Mouse (Mus musculus) liver (tissue): ENCODE measurements around the gene Rad54l.

Experiments used
- DNase-seq: peaks from one replicate; pipeline ENCODE4 v3.0.0-alpha.2; 2020; ENCODE audit warnings: mixed read lengths

The Rad54l gene

DNA sequence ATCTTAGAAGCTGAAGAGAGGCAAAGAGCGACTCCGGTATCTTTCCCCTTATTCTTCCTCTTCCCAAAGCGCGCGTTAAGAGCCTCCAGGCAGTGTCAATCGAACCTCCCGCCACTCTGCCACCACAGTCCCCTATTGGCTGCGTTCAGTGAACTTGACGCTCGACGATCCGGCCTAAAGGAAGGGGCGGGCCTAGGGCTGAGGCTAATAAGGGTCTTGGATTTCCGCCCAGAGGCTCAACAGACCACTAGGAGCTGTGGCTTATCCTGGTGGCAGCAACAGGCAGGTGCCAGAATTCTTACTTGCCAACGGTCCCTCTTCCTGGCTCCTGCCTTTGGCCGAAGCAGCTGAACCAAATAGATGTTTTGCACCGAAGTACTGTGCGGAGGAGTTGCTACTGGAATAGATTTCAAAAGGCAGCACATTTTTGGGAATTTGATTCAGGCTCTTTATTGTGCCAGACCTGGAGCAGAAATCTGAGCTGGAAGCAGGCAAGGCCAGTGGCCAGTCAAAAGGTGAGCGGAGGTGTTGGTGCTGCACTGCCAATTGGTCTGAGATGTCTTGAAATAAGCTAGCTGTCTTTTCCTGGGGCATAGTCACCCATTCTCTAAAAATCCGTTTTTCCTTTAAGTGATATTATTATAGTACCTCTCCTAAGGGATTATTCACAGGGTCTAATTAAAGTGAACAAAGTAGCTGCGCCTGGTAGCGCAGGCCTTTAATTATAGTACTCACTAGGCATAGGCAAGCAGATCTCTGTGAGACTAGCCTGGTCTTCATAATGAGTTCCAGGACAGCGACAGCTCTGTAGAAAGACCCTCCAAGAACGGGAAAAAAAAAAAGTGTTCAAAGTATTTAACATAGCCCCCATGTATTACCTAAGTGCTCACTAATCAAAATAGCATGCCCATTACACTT, at the start of gene Rad54l, which contains the start of gene Pomgnt1:
Gene Rad54l (minus strand): TSS at position 89 of the 918 bp plus-strand sequence.
Gene Pomgnt1 (plus strand): TSS at position 239 of the 918 bp plus-strand sequence.
- peak; percentile 92 for DNase-seq

- no peak for DNase-seq
These were observed 49.6 kb upstream of the Rad54l start, which contains the start of the genes 1700042G07Rik and Gm49337 for GRCm38 (mm10) chr4:116173072-116173471. Gene 1700042G07Rik, plus strand, starts transcription at chr4:116173372. Gene Gm49337, plus strand, starts transcription at chr4:116173384.

GRCm38 (mm10) chr4:116169353-116169672, 45.8 kb upstream of the Rad54l start:
- DNase-seq: no peak

DNA sequence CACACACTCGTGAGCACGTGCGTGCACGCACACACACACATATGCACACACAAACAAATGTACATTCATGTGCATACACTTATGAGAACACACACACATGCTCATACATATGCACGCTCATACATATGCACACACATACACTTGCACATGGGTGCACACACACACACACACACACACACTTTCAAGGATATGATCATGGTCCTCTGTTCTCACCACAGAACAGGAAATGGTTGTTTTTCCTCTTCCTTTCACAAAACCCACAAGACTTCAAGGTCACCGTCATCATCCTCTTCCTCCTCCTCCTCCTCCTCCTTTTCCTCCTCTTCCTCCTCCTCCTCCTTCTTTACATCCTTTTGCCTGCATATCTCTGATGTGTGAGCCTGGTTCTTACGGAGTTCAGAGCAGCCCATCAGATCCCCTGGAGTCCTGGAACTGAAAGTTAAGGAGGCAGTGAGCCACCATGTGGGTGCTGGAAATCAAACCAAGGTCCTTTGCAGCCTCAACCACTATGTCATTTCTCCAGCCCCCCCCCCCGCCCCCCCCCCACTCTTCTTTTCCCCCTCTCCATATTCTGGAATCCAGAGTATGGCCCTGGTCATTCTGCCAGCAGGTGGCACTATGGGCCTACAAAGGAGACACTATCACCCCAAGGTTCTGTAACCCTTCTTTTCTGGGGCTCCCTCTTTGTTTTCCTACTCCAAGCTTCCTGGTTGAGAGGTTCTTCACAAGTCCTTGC, 45.3 kb upstream of the Rad54l start:
- DNase-seq: peak; percentile 65

GRCm38 (mm10) chr4:116167404-116167803, 43.9 kb upstream of the Rad54l start, which contains the start of gene Tspan1:
Gene Tspan1, minus strand, starts transcription at chr4:116167601.
- peak; percentile 38 for DNase-seq

DNA sequence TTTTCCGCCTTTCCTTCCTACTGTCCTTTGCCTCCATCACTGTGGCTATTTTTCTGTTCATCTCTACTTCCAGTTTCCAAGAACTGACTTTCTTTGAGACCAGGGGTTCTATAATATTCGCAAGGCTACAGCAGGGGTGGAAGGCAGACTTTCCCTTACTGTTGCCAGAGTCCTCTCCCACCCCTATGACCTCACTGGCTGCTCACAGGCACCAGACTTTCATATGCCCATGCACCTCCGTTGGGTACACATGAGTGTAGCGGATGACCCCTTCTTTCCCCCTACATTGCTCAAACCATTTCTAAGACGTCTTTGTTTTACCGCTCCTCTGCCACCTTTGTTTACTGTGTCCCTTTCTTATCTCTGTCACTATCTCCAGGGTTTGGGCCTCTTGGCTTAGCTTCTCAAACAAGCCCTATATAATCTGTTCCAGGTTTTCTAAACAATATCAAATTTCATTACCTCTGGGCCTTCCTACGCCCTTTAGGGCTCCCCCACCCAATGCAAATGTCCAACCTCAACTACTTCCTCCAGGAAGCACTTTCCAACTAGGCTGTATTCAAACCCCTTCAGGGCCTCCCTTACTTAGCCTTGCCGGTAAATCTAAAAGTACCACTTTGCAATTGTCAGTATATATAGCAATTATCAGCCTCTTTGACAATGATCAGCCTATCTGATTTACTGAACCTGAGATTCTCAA, 42.4 kb upstream of the Rad54l start:
- no peak for DNase-seq

DNA sequence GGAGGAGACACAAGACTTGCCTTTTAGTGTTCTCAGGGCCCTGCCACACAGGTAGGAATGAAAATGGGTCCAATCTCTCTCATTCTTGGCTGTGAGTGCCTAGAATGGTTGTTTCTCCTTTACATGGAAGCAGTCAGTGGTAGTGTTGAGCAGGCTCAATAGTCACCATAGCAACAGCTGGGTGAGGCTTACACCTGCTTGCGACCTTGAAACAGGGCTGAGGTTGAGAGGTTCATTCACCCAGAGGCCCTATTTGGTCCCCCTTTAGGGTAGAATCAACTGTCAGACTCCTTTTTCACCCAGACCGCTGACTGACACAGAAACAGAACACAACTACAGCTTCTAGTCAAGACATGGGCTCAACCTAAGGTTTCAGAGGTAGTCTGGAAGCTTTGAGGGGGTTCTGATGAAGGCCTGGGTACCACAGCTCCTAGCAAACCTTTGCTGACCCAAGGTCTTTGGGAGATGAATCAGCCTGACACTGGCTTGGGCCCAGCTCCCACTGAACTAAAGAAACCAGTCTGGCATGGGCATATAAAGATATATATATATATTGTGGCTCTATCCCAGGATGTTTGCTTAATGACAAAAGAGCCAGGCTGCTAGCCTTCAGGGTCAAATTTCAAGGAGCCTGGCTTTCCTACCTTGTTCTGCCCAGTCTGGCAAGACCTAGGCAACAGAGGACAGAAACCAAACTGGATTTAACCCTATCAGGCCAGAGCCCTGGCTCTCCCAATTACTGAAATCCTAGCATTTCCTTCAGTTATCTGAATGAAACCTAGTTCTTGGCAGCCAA, 41.5 kb upstream of the Rad54l start:
- no peak for DNase-seq

GRCm38 (mm10) chr4:116162142-116162541, 38.7 kb upstream of the Rad54l start:
- no peak for DNase-seq

DNA sequence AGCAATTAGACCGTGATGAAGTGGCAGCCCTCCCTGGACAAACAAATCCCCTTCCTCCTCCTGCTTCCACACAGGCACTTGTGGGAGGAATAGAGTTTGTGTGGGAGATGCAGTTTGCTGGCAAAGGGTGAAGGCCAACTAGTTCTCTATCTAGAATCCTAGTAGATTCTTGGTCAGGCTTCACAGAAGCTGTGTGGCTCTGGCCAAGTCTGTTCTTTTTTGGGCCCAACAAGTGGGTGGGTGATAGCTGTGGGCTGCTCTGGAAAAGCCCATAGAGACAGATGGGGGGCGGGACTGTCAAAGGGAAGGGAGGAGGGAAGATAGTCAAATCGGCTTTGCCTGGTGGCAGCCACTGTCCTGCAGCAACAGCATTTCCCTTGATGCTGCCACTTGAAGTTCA, 37.3 kb upstream of the Rad54l start:
- no peak for DNase-seq

GRCm38 (mm10) chr4:116159912-116160311, 36.4 kb upstream of the Rad54l start:
- no peak for DNase-seq

- no peak for DNase-seq
These were observed 34.4 kb upstream of the Rad54l start for GRCm38 (mm10) chr4:116157882-116158281.

DNA sequence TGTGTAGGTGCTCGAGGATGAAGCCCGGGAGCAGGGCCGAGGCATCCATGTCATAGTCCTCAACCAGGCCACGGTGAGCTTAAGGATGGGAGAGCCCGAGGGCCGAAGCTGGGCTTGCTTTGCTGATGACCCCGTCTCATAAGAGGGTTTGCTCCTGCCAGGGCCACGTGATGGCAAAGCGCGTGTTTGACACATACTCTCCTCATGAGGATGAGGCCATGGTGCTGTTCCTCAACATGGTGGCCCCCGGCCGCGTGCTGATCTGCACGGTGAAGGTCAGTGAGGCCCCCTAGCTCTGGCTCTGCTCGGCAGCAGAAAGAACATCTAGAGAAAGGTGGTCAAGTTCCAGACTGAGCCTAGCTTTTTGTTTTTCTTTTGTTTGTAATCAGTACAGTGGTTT, 29.2 kb upstream of the Rad54l start:
- no peak for DNase-seq

- DNase-seq: no peak
These were observed 27.7 kb upstream of the Rad54l start, which contains the start of gene Lurap1 for GRCm38 (mm10) chr4:116151238-116151637. Gene Lurap1, minus strand, starts transcription at chr4:116151338.

- DNase-seq: no peak
These were observed 27.4 kb upstream of the Rad54l start for GRCm38 (mm10) chr4:116150862-116151221.

DNA sequence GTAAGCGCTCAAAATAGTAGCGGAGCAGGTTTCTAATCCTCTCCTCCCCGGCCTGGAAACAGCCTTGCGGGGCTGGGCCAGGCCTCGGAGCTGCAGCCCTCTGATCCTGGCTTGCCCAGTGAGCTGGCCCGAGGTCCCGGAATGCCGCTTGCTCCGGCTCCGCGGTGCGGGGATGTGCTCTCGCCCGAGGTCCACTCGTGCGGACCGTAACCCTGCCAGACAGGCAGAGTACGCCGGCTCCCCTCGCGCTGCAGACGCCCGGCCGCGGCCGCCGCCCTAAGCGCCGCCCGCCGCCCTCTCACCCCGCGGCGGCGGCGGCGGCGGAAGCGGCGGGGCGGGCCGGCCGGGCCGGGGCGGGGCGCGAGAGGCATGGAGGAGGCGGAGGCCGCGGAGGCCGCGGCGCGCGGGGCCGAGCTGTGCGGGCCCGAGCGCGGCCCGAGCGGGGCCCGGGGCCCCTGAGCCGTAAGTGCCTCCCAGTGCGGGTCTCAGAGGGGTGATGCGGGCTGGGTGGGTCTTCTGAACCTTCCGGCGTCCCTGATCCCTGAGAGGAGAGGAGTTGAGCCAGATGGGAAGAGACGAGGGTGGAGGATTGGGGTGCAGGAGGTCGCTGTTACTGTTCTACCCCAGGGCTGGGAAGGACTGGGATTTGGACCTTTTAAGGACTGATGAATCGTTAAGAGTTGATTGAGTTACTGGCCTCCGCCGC, 26.8 kb upstream of the Rad54l start:
- peak; percentile 86 for DNase-seq

DNA sequence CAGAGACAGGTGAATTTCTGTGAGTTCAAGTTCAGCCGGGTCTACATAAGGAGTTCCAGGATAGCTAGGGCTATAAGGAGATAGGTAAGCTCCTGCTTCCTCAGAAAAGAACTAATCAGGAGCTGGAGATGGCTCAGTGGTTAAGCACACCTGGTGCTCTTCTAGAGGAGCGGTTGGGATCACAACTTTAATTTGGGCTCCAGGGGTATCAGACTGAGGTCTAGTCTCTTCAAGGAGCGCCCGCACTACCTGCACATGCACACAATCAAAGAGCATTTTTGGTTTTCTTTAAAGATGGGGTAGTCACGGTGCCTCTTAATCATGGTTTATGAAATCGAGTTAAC, 26.3 kb upstream of the Rad54l start:
- DNase-seq: no peak

DNA sequence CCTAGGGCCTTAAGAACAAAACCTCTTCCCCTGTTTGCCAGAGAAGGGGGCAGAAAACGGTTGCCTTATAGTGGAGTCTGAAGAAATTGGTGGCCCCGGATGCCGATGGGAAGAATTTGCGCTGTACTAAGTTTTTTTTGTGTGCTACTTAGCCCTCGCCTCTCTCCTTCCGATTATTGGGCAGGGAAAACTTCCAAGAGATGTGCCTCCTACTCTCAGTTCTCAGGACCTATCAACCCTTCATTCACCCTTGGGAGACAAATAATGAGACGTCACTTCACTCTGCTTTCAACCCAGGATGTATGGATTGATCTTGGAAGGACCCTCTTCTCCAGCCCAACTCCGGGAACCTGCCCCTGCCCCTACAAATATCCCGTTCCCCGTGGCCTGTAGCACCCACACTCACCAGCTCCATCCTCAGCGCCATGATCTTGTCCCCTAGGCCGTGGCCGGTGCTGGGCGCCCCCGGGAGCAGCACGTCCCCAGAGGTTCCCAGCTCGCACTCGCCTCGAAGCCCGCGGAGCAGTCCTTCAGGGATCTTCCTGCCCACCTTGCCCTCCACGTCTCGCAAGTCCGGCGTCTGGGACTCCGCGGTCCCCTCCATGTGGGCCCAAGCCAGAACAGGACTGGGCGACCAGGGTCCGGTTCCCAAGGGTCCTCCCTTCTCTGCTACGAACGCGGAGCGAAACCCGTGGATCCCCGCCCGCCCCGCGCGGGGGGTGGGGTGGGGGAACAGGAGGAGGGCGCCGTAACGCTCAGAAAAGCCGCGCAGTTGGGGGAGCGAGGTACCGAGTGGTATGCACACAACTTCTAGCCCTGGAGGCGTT, 20.6 kb upstream of the Rad54l start:
- peak; percentile 35 for DNase-seq

GRCm38 (mm10) chr4:116143317-116143811, 19.9 kb upstream of the Rad54l start:
- no peak for DNase-seq

GRCm38 (mm10) chr4:116142269-116142668, 18.8 kb upstream of the Rad54l start:
- DNase-seq: no peak

GRCm38 (mm10) chr4:116141736-116142135, 18.2 kb upstream of the Rad54l start:
- DNase-seq: no peak
